Mouse (Mus musculus): ENCODE results near the gene Pik3c2b.

GRCm38 (mm10) chr1:133024426-133024825 lies 21.0 kb upstream of the Pik3c2b start:
- TF ChIP-seq CTCF (IDR thresholded peaks at IDR 0.05; ENCODE audit: insufficient read depth, low read length) = no peak
- no peak for TF ChIP-seq POLR2A (IDR thresholded peaks at IDR 0.05; ENCODE audit: borderline replicate concordance, extremely low read depth, low read depth, low read length)
